Mouse (Mus musculus) kidney, adult 2 months (tissue): ENCODE measurements at regions not wholly inside any gene's neighbourhood (a gene's known extent, or its start where the extent isn't known, plus 50 kb on each side); places are given as distances from the start of the nearest gene placed in this dataset.

Experiments
- DNase-seq: peaks from one replicate; pipeline ENCODE4 v3.0.0; 2021
- H3K27ac ChIP-seq: fragments of 200-500 bp; 2 replicates; pipeline ENCODE4 v1.5.1; 2012; ENCODE audit warnings: low read depth, low read length, control low read depth, inconsistent platforms; ENCODE audit not compliant: insufficient read depth
- H3K27me3 ChIP-seq: fragments of 200-500 bp; replicated peaks from 2 replicates; pipeline ENCODE4 v1.6.1; 2012; ENCODE audit warnings: mild to moderate bottlenecking, moderate library complexity, low read length, inconsistent platforms; ENCODE audit not compliant: control insufficient read depth, insufficient read depth
- H3K36me3 ChIP-seq: fragments of 200-500 bp; 2 replicates; pipeline ENCODE4 v1.6.1; 2012; ENCODE audit warnings: mild to moderate bottlenecking, moderate library complexity, low read length, inconsistent platforms; ENCODE audit not compliant: control insufficient read depth, insufficient read depth
- H3K4me1 ChIP-seq: fragments of 200-500 bp; 2 replicates; pipeline ENCODE4 v1.6.1; 2011; ENCODE audit warnings: low read length; ENCODE audit not compliant: control insufficient read depth, insufficient read depth
- H3K4me3 ChIP-seq: fragments of 200-500 bp; 2 replicates; pipeline ENCODE4 v1.5.1; 2011; ENCODE audit warnings: mild to moderate bottlenecking, low read depth, low read length, control low read depth; ENCODE audit not compliant: insufficient read depth
- CTCF ChIP-seq: fragments of 200-500 bp; conservative IDR thresholded peaks from 2 replicates; pipeline ENCODE4 v1.5.1; 2011; ENCODE audit warnings: low read depth, mild to moderate bottlenecking, control low read depth, low read length, moderate library complexity, mixed read lengths; ENCODE audit not compliant: insufficient read depth, insufficient read length
- POLR2A ChIP-seq: fragments of 200-500 bp; IDR thresholded peaks from one replicate; pipeline ENCODE4 v1.6.1; 2011; ENCODE audit warnings: low read depth, low read length, control low read depth
- WGBS: fragments of 180-500 bp; shearing (Covaris S2); methylation state at CpG from one replicate; pipeline ENCODE4 v1.1.7; 2018; 5-methylcytosine and 5-hydroxymethylcytosine counted together

GRCm38 (mm10) chr4:53314076-53314475 is 126.1 kb upstream of the Slc44a1 start:
- no peak for DNase-seq
- no peaks in the 10 kb centered on the region for H3K4me1 ChIP-seq
- H3K27me3 ChIP-seq = no peaks in the 10 kb centered on the region
- no peak overlapping the region for H3K27ac ChIP-seq
- no peaks in the 10 kb centered on the region for H3K36me3 ChIP-seq
- WGBS = 96% methylated on average over 8 of the region's 8 CpGs
- TF ChIP-seq POLR2A = no peak
- no peak for TF ChIP-seq CTCF
- no peak overlapping the region for H3K4me3 ChIP-seq

DNA sequence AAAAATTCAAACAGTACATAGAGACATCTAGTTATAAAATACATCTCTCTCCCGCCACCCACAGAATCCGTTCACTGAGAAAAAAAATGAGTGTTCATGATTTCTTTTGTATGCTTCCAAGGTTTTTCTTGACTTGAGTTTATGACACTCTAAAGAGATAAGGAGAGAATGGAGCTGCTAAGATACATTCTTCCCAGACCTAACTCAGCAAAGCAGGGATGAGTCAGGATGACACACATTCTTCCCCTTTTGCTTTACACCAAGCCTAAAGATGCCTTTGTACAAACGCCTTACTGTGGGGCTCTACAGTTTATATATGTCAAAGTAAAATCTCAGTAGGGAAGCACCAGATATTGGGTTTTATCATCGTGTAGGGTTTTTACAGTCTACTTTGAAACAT is 133.1 kb upstream of the Slc44a1 start:
- no peak overlapping the region for H3K4me3 ChIP-seq
- H3K27ac ChIP-seq = no peak overlapping the region
- no peaks in the 10 kb centered on the region for H3K36me3 ChIP-seq
- H3K27me3 ChIP-seq = no peaks in the 10 kb centered on the region
- WGBS = 75% methylated on average over 4 of the region's 4 CpGs
- TF ChIP-seq POLR2A (no peak), CTCF (no peak)
- no peak for DNase-seq
- H3K4me1 ChIP-seq = no peaks in the 10 kb centered on the region

DNA sequence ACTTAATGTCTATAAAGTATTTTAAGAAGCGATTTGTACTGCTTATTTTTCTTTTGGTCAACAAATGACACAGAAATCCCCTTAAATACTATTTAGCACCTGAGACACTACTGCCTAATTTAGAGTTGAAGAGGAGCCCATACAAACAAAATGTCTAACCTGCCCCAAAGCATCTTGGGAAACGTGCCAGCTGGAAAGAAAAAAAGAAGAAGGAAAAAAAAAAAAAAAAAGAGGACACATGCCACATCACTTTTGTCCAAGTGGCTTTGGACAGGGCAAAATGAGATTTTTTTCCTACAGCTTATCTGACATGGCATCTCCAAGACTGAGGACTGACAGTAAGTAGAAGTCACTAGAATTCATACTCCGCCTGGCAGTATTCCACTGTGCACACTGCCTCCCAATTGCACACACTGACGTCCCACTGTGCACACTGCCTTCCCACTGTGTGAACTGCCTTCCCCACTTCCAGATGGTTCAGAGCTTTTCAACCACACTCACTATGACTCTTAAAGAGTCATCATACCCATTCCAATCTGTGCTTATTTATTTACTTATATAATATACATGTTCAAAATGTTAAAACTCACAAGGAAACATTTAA is 135.3 kb upstream of the Slc44a1 start:
- Histone ChIP-seq H3K27me3 (no peaks in the 10 kb centered on the region), H3K36me3 (no peaks in the 10 kb centered on the region), H3K4me3 (no peak overlapping the region), H3K4me1 (no peaks in the 10 kb centered on the region), H3K27ac (no peak overlapping the region)
- no peak for DNase-seq
- TF ChIP-seq POLR2A (no peak), CTCF (no peak)
- WGBS = 76% methylated on average over 4 of the region's 4 CpGs

DNA sequence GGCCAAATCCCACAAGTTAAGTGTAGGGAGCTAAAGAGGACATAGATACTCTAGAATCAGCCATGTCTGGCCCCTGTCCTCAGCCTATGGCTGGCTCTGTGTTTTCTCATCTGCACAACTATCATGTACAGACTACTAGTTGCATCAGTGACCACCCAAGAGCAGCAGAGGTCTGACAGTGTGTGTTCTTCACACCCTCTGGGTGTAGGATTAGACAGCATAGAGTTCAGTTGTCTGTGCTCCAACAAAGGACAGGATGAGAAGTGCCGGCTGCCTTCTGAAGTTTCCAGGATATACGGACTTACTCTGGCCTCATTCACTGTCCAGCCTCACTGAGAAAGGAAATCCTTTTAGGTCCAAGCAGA is 135.9 kb upstream of the Slc44a1 start:
- Histone ChIP-seq H3K36me3 (no peaks in the 10 kb centered on the region), H3K4me3 (no peak overlapping the region), H3K27ac (no peak overlapping the region), H3K4me1 (no peaks in the 10 kb centered on the region), H3K27me3 (no peaks in the 10 kb centered on the region)
- WGBS = 61% methylated on average over 2 of the region's 2 CpGs
- DNase-seq = no peak
- no peak for TF ChIP-seq POLR2A
- TF ChIP-seq CTCF = no peak

- WGBS = 32% methylated on average over 4 of the region's 4 CpGs
- no peak overlapping the region for H3K4me3 ChIP-seq
- DNase-seq = peak; percentile 12
- no peak for TF ChIP-seq CTCF
- no peak for TF ChIP-seq POLR2A
- H3K27ac ChIP-seq = no peak overlapping the region; the same call in 1 of the 2 replicates
- no peaks in the 10 kb centered on the region for H3K36me3 ChIP-seq
- no peaks in the 10 kb centered on the region for H3K27me3 ChIP-seq
- no peaks in the 10 kb centered on the region for H3K4me1 ChIP-seq
Measured at GRCm38 (mm10) chr4:53303621-53304289, 136.5 kb upstream of the Slc44a1 start.

- Histone ChIP-seq H3K4me3 (no peak overlapping the region), H3K4me1 (no peaks in the 10 kb centered on the region), H3K27ac (no peak overlapping the region), H3K27me3 (no peaks in the 10 kb centered on the region), H3K36me3 (no peaks in the 10 kb centered on the region)
- TF ChIP-seq CTCF (no peak), POLR2A (no peak)
- no peak for DNase-seq
Measured at GRCm38 (mm10) chr4:53297975-53298374, 138.3 kb upstream of the Abca1 start.

DNA sequence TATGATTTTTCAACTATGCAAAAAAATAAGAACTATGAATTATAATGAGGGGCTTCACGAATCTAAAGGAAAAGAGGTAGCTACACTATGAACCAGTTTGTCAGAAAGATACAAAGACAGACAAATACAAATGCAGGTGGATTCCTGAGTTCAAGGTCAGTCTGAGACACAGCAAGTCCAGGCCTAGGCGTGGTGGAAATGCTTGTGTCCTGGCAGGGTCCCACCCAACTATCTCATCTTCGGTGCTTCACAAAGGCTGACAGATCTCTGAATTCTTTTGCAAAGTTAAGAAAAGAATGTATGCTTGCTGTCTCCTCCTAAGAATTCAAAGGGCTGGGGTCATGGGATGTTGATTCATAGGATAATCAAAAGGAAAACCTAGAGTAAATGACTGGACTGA is 132.9 kb upstream of the Abca1 start:
- no peaks in the 10 kb centered on the region for H3K36me3 ChIP-seq
- no peak overlapping the region for H3K4me3 ChIP-seq
- H3K27me3 ChIP-seq = no peaks in the 10 kb centered on the region
- TF ChIP-seq POLR2A (no peak), CTCF (no peak)
- DNase-seq = no peak
- no peak overlapping the region for H3K27ac ChIP-seq
- H3K4me1 ChIP-seq = no peaks in the 10 kb centered on the region
- 94% methylated on average over 3 of the region's 3 CpGs for WGBS
